Mouse (Mus musculus) neural tube, postnatal 0 days (tissue): ENCODE data around the gene Olfr166. TPM values are rescaled to one million over a fixed set of nuclear protein-coding genes. Genes with fewer than 3 reads are reported as not detected.

ENCODE experiments used
- polyA plus RNA-seq: library from polyadenylated mRNA; unstranded; fragments of >200 nt; fragmentation: Nextera tagmentation; extraction: Ambion mirVana; gene quantifications from 2 replicates; pipeline ENCODE4 v1.2.1, GENCODE M21; 2015

Gene Olfr166
- not detected in 2 replicates for polyA plus RNA-seq

DNA sequence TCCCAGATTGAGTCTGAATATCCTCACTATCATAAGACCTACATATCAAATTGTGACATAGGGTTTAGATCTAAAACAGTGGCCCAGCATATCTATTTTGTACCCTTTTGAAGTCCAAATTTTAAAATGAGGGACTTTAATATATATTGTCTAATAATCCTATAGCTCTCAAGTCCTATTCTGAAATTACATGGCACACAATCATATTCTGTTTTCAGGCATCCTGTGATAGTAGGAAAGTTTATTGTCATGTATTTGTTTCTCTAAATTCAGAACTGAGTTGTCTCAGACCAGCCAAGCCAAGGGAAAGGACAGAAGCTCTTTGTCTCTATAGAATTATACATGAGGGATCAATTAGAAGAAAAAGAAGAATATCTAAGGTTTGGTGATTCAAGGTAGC lies at the start of gene Olfr166:
TSS of gene Olfr166 (plus strand) at position 301 of the 400 bp plus-strand sequence.

DNA sequence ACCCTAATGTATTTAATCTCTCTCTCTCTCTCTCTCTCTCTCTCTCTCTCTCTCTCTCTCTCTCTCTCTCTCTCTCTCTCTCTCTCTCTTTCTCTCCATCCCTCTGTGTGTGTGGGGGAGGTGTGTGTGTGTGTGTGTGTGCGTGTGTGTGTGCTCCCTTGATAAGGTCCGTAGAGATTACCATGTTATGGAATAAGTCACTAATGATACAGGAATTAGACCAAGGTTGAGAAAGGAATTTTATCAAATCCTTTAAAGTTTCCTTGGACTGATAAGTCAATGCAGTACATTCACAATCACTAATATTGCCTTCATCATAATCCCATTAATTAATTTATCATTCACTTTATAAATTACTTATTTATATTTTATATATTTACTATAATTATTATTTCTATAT lies 38.7 kb downstream of the Olfr166 start, which contains the start of gene Olfr167:
TSS of gene Olfr167 (minus strand) at position 101 of the 400 bp plus-strand sequence.

DNA sequence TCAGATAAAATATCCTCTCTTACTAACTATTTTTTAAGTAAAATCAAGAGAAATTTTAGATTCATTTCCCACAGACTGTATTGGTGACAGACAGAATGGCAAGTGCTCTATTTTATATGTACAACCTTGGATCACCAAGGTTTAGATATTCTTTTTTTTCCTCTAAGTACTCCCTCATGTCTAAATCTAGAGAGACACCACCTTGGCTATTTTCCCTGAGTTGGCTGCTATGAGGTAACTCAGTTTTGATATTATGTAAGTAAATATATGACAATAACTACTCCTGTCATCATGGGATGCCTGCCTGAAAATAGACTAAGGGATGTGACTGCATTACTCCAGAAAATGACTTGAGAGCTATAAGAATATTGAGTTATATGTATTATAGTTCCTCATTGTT lies 52.0 kb downstream of the Olfr166 start, which contains the start of gene Olfr168:
TSS of gene Olfr168 (minus strand) at position 101 of the 400 bp plus-strand sequence.

Other genes with a start within 250 kb of the Olfr166 start
- not detected in 2 replicates for gene Olfr164, start 169.6 kb upstream of the Olfr166 start, polyA plus RNA-seq
- gene Olfr165, start 60.6 kb upstream of the Olfr166 start, polyA plus RNA-seq: not detected in 2 replicates
- gene Olfr167, start 38.6 kb downstream of the Olfr166 start, polyA plus RNA-seq: not detected in 2 replicates
- not detected in 2 replicates for gene Olfr168, start 51.9 kb downstream of the Olfr166 start, polyA plus RNA-seq
- gene Olfr169, start 88.1 kb downstream of the Olfr166 start, polyA plus RNA-seq: not detected in 2 replicates
- not detected in 2 replicates for gene Olfr170, start 128.2 kb downstream of the Olfr166 start, polyA plus RNA-seq
- not detected in 2 replicates for gene Olfr171, start 146.2 kb downstream of the Olfr166 start, polyA plus RNA-seq
- 0.06 TPM in 1 of 2 replicates, not detected in the other for gene Lamp3, start 222.7 kb downstream of the Olfr166 start, polyA plus RNA-seq